Mouse (Mus musculus) brain, embryonic 14.5 days (tissue): ENCODE results near the gene Nthl1. TPM values are rescaled to one million over a fixed set of nuclear protein-coding genes. Genes with fewer than 3 reads are reported as not detected.
"Not testable (repeated sequence)": the region's sequence is repeated elsewhere in the genome, so short reads cannot be mapped to it uniquely, and the experiment has no call there.

Source experiments
- DNase-seq: peaks from one replicate; pipeline ENCODE4 v3.0.0-alpha.2; 2011; ENCODE audit warnings: low read depth
- CTCF ChIP-seq: fragments of 200-500 bp; IDR thresholded peaks from 2 replicates; pipeline ENCODE4 v1.5.1; 2012; ENCODE audit warnings: inconsistent platforms, mild to moderate bottlenecking, moderate library complexity, borderline replicate concordance; ENCODE audit not compliant: insufficient read depth, insufficient read length; ENCODE audit errors: extremely low read depth
- POLR2A ChIP-seq: fragments of 200-500 bp; IDR thresholded peaks from 2 replicates; pipeline ENCODE4 v1.6.1; 2012; ENCODE audit warnings: mild to moderate bottlenecking, inconsistent platforms, borderline replicate concordance; ENCODE audit not compliant: poor library complexity, insufficient read depth, insufficient read length, severe bottlenecking; ENCODE audit errors: extremely low read depth
- polyA plus RNA-seq: library from polyadenylated mRNA; depleted of rRNA; stranded (reverse); fragments of >200 nt; gene quantifications from 2 replicates; pipeline ENCODE4 v1.2.3, GENCODE M21; 2012

Gene Nthl1
- polyA plus RNA-seq, 1 experiment: 10.4 TPM

DNA sequence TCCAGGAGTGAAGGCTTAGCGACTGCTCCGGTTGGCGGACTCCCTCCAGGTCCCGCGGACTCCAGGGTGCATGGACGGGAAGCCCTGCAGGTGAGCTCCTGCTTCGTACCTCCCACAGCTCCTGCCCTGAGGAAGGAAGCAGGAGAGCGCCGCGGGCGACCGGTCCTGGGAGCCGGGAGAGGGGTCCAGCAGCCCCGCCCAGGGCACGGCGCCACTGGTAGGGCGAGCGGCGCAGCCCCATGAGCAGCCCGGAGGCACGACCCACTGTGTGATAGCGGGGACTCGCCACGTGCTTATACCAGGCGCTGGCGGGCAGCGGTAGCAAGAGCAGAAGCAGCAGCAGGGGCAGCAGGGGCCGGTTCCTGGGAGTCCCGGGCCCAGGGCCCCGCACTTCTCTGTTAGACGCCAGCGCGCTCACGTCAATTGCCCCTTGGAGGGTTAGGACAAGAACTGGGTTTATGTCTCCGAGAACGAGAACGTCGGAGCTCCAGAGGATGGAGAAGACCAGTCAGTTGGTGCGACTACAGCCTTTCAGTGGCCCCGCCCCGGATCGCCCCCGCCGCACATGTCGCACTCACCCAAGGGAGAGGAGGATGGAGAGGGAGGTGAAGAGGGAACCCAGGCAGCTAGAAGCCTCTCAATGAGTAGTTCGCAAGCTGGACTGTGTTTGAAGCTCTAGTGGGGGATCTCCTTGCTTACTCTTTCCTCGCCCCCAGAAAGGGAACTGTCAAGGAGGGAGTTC is 25.7 kb downstream of the Nthl1 start, which contains the start of gene Npw:
Npw (minus strand) TSS at position 441 of the 742 bp plus-strand sequence.
- DNase-seq: no peak
- TF ChIP-seq POLR2A (no peak), CTCF (no peak)

DNA sequence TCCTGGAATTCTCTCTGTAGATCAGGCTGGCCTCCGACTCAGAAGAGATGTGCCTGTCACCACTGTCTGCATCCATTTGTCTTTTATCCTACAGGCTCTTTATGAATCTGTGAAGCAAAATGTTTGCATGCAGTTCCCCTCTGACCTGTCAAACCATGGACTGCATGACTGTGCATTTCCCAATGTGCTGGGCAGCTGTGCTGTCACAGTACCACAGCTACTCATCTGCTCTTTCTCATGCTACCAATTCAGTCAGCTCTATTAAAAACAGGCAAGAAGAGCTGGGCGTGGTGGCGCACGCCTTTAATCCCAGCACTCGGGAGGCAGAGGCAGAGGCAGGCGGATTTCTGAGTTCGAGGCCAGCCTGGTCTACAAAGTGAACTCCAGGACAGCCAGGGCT is 34.5 kb downstream of the Nthl1 start:
- not testable (repeated sequence) for DNase-seq

DNA sequence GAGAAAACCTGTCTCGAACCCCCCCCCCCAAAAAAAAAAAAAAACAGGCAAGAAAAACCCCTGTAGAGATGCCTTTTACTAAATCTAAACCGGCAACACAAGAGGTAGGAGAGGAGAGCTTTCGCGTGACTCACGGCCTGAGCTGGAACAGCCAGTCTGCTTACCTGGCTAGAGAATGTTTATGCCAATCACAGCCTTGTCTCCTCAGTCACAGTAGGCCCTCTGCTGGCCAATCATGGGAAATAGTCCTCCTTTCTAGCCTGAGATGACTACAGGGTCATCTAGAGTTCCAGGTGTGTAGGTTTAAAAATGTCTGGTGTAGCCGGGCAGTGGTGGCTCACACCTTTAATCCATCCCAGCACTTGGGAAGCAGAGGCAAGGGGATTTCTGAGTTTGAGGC is 34.9 kb downstream of the Nthl1 start:
- DNase-seq: peak; percentile 68

DNA sequence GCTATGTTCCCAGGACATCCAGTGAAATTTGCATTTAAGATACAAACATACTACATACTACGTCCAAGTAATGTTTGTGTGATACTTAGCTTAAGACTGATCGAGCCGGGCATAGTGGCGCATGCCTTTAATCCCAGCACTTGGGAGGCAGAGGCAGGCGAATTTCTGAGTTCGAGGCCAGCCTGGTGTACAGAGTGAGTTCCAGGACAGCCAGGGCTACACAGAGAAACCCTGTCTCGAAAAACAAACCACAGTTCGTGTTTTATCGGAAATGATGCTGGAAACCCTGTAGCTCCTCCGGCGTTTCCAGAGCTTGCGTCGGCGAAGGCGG is 36.7 kb downstream of the Nthl1 start:
- DNase-seq: not testable (repeated sequence)

More for the DNA sequence above, 34.9 kb downstream of the Nthl1 start:
- TF ChIP-seq CTCF (peak; percentile 72; the same call in 1 of the 2 replicates), POLR2A (no peak)

DNA sequence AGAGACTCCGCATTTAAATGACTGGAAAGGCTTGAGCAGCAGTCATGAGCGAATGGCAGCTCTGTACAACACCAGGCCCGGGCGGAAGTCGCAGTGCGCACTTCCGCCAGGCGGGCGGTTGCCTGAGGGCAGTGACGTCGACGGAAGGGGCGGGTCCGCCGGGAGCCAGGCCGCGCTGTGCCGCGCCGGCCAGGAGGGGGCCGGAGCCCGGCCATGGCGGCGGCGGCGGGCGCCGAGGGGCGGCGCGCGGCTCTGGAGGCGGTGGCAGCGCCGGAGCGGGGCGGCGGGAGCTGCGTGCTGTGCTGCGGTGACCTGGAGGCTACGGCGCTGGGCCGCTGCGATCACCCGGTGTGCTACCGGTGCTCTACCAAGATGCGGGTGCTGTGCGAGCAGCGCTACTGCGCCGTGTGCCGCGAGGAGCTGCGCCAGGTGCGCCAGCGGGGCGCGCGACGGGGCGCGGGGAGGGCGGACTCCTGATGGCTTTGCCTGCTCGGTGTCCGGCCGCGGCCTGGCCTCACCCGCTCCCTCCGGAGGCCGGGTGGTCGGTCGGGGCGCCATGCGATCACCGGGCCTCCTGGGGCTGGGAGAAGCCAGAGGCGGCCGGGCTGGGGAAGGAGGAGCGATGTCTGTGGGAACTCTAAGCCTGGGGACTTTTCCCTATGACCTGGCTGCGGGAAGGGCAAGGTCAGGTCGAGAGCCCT is 37.2 kb downstream of the Nthl1 start, which contains the start of gene Zfp598:
Zfp598 (plus strand) TSS at position 143 of the 701 bp plus-strand sequence.
- DNase-seq: peak; percentile 97
- peak; percentile 78 for TF ChIP-seq POLR2A
- TF ChIP-seq CTCF: peak; percentile 31; the same call in 1 of the 2 replicates

DNA sequence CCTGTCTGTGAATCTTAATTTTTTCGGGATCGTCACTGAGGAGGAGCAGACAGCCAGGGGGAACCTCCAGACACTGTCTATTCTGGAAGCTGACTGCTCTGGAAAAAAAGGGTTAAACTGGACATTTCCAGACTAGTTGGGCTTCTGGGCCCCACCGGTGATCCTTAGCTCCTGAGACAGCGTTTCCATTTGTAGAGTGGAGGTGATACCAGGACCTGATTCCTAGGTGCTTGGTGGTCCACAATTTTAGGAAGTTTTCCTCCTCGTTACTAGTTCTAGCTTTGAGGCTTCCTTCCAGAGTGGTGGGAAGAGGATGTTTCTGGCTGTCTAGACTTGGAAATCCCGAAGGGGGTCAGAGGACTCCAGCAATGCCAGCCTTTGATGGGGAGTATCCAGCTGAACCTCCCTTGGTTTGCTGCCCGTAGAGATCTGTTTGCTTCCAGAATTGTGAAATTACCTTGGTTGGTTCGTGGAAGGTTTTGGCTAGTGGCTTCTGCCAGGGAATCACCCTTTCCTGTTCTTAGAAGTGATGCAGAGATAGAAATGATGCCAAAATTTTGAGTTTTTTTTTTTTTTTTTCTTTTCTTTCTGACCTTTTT is 37.9 kb downstream of the Nthl1 start:
- no peak for DNase-seq
- TF ChIP-seq CTCF (no peak), POLR2A (no peak)

DNA sequence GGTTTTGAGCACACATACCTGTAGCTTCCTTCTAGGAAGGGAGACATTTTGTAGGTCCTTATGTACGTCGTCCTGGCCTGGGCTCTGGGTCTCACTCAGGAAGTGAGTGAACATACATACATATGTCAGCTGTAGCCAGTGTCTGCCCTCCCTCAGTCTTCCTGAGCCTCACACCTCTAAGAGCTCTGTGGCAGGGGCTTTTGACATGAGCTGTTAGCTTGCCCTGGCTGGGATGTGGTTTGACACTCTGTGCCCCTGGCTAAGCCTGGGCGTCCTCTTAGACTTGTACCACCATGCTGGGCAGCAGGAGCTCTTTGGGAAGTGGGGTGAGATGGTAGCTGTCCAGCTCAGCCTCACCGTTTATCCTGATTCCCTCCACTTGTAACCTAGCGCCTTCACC is 38.9 kb downstream of the Nthl1 start:
- TF ChIP-seq POLR2A (no peak), CTCF (no peak)
- DNase-seq: no peak

DNA sequence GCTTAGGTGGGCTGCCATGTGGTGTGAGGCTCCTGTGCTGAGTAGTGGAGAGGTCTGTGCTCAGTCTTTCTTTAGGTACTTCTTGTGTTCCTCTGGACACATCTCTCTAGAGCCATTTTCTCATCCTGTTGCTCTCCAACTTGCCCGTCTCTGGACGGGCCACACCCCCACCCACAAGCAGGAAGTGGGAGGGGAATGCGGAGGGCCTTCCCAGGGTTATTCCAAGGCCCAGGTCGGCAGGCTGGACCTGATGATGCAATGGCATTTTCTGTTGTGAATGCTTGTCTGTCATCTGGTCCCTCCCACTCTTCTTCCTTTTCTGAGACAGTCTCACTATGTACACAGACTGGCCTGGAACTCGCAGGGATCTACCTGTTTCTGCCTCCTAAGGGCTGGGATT is 39.7 kb downstream of the Nthl1 start:
- TF ChIP-seq CTCF (no peak), POLR2A (no peak)
- DNase-seq: no peak

DNA sequence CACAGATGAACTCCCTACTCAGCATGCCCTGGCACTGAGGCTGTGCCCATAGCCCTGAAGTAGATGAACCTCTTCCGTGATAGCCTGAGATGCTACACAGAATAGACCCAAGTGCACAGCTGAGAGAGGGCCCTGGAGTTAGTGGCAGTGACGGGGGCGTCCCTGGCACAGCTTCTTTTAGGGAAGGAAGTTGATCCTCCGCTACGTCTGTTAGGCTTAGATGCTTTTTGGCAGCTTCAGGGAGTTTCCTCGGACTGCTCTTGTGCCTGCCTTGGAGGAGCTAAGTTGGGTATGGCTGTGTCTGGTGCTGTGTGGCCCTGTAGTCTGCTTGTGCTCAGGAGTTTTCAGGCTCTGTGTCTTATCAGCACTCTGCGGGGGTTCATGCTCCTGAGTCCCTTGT is 41.8 kb downstream of the Nthl1 start:
- TF ChIP-seq POLR2A (no peak), CTCF (no peak)
- DNase-seq: no peak

DNA sequence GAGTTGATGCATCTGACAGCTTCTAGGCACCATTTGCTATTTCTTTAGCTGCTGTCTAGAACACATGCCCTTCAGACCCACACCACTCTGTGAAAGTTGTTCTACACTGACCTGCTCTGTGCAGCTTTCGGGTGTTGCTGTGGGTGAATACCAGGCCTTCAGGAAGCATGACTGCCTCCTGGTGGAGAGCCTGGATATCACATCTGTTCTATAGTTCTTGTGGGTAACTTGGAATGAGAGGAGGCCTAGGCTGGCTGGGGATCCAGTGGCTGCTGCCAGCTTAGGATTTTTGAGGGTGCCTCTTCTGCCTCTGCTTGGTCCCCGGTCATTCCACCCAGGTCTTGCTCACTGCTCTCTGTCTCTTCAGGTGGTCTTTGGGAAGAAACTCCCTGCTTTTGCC is 43.7 kb downstream of the Nthl1 start:
- no peak for TF ChIP-seq POLR2A
- peak; percentile 74; the same call in 1 of the 2 replicates for TF ChIP-seq CTCF
- peak; percentile 67 for DNase-seq

DNA sequence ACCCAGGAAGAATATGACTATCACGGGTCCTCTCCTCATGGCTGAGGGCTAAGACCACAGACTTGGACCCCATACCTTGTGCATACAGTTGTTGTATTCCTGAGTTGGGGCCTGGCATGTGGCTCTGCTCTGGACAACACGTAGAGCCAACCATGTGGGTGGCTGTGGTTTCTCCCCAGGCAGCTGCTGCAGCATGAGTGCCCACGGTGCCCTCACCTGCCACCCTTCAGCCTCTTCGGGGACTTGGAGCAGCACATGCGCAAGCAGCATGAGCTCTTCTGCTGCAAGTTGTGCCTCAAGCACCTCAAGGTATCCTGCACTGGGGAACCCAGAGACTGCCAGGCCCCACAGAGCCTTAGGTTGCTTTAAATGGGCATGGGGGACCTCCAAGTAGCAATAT is 44.4 kb downstream of the Nthl1 start:
- no peak for DNase-seq

More for the DNA sequence above, 44.4 kb downstream of the Nthl1 start:
- TF ChIP-seq CTCF: no peak
- TF ChIP-seq POLR2A: no peak
